Mouse (Mus musculus) lung, postnatal 0 days (tissue): Measurements from ENCODE around the gene Slc4a10.

Source experiments
- CTCF ChIP-seq: IDR thresholded peaks from 2 replicates; pipeline ENCODE4 v1.5.1; 2016; ENCODE audit warnings: antibody characterized with exemption, mild to moderate bottlenecking
- EP300 ChIP-seq: IDR thresholded peaks from 2 replicates; pipeline ENCODE4 v1.6.1; 2016; ENCODE audit warnings: antibody characterized with exemption, mild to moderate bottlenecking, control low read depth

GRCm38 (mm10) chr2:62361514-62361913 lies 315.3 kb downstream of the Slc4a10 start:
- TF ChIP-seq CTCF (no peak), EP300 (no peak)
